Mouse (Mus musculus) midbrain, postnatal 0 days (tissue): ENCODE results near the gene Mrpl43. TPM values are rescaled to one million over a fixed set of nuclear protein-coding genes. Genes with fewer than 3 reads are reported as not detected.

Experiments
- ATAC-seq: fragments of 200-750 bp; cut with Nextera tagmentation; 2 replicates; pipeline ENCODE4 v1.8.0; 2017; ENCODE audit warnings: moderate number of reproducible peaks, mild to moderate bottlenecking, moderate TSS enrichment, moderate library complexity; ENCODE audit not compliant: low FRiP score
- DNase-seq: peaks from one replicate; pipeline ENCODE4 v3.0.0-alpha.2; 2015; ENCODE audit warnings: low spot score
- H3K27ac ChIP-seq: fragments of 300-500 bp; sonication (generic); 2 replicates; pipeline ENCODE4 v1.5.1; 2014; ENCODE audit warnings: low read depth, mild to moderate bottlenecking, low read length, mixed read lengths
- H3K27me3 ChIP-seq: fragments of 300-500 bp; sonication (generic); 2 replicates; pipeline ENCODE4 v1.6.1; 2014; ENCODE audit warnings: low read length, control low read depth, mixed read lengths; ENCODE audit not compliant: insufficient read depth
- H3K36me3 ChIP-seq: fragments of 300-500 bp; sonication (generic); 2 replicates; pipeline ENCODE4 v1.6.1; 2014; ENCODE audit warnings: low read length, control low read depth, mixed read lengths; ENCODE audit not compliant: insufficient read depth
- H3K4me1 ChIP-seq: fragments of 300-500 bp; sonication (generic); 2 replicates; pipeline ENCODE4 v1.6.1; 2014; ENCODE audit warnings: mild to moderate bottlenecking, control low read depth, antibody characterized with exemption, low read length, mixed read lengths; ENCODE audit not compliant: insufficient read depth
- H3K4me2 ChIP-seq: fragments of 300-500 bp; sonication (generic); 2 replicates; pipeline ENCODE4 v1.6.1; 2014; ENCODE audit warnings: low read depth, mild to moderate bottlenecking, low read length, mixed read lengths; ENCODE audit not compliant: poor library complexity, severe bottlenecking
- H3K4me3 ChIP-seq: fragments of 300-500 bp; sonication (generic); 2 replicates; pipeline ENCODE4 v1.5.1; 2014; ENCODE audit warnings: low read depth, mild to moderate bottlenecking, low read length, moderate library complexity
- H3K9ac ChIP-seq: fragments of 300-500 bp; sonication (generic); replicated peaks from 2 replicates; pipeline ENCODE4 v1.6.1; 2014; ENCODE audit warnings: mild to moderate bottlenecking, low read length, moderate library complexity, mixed read lengths; ENCODE audit not compliant: poor library complexity, severe bottlenecking
- H3K9me3 ChIP-seq: fragments of 300-500 bp; sonication (generic); 2 replicates; pipeline ENCODE4 v1.6.1; 2016; ENCODE audit warnings: low read length, control low read depth
- CTCF ChIP-seq: IDR thresholded peaks from 2 replicates; pipeline ENCODE4 v1.5.1; 2016; ENCODE audit warnings: antibody characterized with exemption, mild to moderate bottlenecking
- WGBS: fragments of 180-500 bp; shearing (Covaris S2); extraction: QIAGEN DNeasy Blood & Tissue Kit; methylation state at CpG from one replicate; pipeline ENCODE4 v1.1.7; 2014; 5-methylcytosine and 5-hydroxymethylcytosine counted together
- polyA plus RNA-seq: library from polyadenylated mRNA; unstranded; fragments of >200 nt; fragmentation: Nextera tagmentation; extraction: Ambion mirVana; gene quantifications from 2 replicates; pipeline ENCODE4 v1.2.1, GENCODE M21; 2015
- total RNA-seq: library from RNA; depleted of rRNA; stranded (reverse); fragments of >200 nt; gene quantifications from 2 replicates; pipeline ENCODE4 v1.2.3, GENCODE M21; 2014

The Mrpl43 gene
- total and polyA plus RNA-seq, 2 experiments from 2014 or later = 87.6 to 105 TPM

DNA sequence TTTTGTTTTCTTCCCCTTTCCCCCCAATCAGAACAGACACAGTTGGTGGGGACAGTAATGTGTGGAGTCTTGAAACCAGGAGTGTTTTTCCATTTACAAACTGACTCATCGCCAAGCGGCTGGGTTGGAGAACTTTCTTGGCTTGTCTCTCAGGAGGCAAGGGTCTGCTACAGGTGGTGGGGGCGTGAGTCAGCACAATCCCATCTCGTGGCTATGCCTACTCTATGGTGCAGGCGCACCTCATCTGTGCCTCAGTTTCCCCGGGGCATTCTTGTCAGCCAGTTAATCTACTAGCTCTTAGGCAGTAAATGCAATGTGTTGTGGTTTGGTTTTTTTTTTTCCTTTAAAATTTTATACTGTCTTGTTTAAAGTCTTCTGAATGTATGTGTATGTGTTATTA is 22.9 kb downstream of the Mrpl43 start:
- no peak for ATAC-seq
- Histone ChIP-seq H3K9me3 (no peaks in the 10 kb centered on the region), H3K36me3 (peaks cover 24% of the 10 kb centered on the region)

DNA sequence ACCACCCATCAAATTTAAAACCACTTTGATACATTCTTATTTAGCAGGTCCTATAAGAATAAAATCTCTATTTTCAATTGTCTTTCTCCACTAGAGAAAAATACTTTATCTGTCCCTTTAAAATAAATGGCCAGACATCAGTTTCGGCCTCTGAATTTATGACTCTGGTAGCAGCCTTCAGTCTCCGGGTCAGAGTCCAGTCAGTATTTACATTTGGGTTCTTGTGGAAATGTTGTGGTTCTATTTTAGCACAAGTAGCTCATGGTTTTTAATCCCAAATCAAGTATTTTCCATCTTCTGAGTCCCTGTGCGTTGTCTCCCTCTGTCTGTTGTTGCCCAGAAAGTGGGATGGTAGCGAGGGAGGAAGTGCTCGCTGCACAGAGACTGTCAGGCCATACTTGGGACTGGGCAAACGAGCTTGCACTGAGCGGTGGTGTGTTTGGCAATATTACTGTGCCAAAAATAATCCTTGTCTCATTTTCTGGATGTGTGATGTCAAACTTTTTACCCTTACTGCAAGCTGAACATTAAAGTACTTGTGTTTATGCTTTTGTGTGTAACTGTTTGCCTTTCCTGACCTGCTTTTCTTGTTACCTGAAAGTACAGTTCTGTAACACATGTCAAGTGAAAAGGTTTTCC is 23.6 kb downstream of the Mrpl43 start:
- H3K9me3 ChIP-seq = no peaks in the 10 kb centered on the region

More for the DNA sequence above, 22.9 kb downstream of the Mrpl43 start:
- H3K4me3 ChIP-seq = no peak overlapping the region
- 89% methylated on average over 6 of the region's 6 CpGs for WGBS
- H3K27me3 ChIP-seq = no peaks in the 10 kb centered on the region
- no peak overlapping the region for H3K4me2 ChIP-seq
- H3K27ac ChIP-seq = no peak overlapping the region
- H3K9ac ChIP-seq = no peak overlapping the region
- H3K4me1 ChIP-seq = no peaks in the 10 kb centered on the region
- no peak for TF ChIP-seq CTCF
- DNase-seq = no peak

DNA sequence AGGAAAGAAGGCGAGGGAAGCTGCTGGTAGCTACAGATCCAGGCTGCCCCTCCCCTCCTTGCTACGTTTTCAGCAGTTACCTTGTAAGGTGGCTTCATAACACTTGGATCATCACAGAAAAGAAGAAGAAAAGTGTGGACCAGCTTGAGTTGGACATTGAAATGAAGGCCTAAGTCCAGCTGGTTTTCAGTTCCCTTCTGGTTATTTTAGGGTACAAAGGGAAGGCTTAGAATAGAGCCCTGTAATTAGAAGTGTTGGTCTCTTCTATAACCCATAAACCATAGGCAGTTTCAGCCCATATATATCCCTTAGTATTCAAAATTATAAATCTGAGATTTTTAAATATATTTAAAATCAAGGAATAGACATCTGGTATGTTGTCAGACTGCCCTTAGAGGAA is 25.5 kb downstream of the Mrpl43 start:
- WGBS = 97% methylated on average over 2 of the region's 2 CpGs
- ATAC-seq (no peak), DNase-seq (no peak)
- Histone ChIP-seq H3K4me1 (no peaks in the 10 kb centered on the region), H3K4me2 (no peak overlapping the region), H3K27me3 (no peaks in the 10 kb centered on the region), H3K4me3 (no peak overlapping the region), H3K27ac (no peak overlapping the region), H3K9ac (no peak overlapping the region), H3K36me3 (peaks cover 46% of the 10 kb centered on the region), H3K9me3 (no peaks in the 10 kb centered on the region)
- no peak for TF ChIP-seq CTCF

More for the DNA sequence above, 23.6 kb downstream of the Mrpl43 start:
- H3K9ac ChIP-seq = no peak overlapping the region
- no peak overlapping the region for H3K4me3 ChIP-seq
- DNase-seq (no peak), ATAC-seq (no peak)
- TF ChIP-seq CTCF = no peak
- no peaks in the 10 kb centered on the region for H3K4me1 ChIP-seq
- WGBS = 79% methylated on average over 7 of the region's 7 CpGs
- no peak overlapping the region for H3K4me2 ChIP-seq
- H3K27me3 ChIP-seq = no peaks in the 10 kb centered on the region
- H3K27ac ChIP-seq = no peak overlapping the region
- H3K36me3 ChIP-seq = peaks cover 28% of the 10 kb centered on the region

DNA sequence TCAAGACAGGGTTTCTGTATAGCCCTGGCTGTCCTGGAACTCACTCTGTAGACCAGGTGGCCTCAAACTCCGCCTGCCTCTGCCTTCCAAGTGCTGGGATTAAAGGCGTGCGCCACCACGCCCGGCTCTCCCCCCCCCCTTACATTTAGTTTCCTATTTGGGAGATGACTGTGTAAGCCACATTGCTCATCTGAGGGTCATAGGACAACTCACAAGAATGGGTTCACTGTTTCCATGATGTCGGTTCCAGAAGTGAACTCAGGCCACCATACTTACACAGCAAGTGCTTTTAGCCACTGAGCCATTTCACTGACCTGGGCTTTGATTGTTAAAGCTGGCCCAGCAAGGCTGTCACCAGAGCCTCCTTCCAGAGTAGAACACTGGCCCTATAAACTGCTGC is 29.1 kb downstream of the Mrpl43 start:
- Histone ChIP-seq H3K4me1 (no peaks in the 10 kb centered on the region), H3K27ac (no peak overlapping the region), H3K36me3 (peaks cover 78% of the 10 kb centered on the region), H3K9me3 (no peaks in the 10 kb centered on the region), H3K9ac (no peak overlapping the region), H3K27me3 (no peaks in the 10 kb centered on the region), H3K4me2 (no peak overlapping the region), H3K4me3 (no peak overlapping the region)
- no peak for ATAC-seq
- WGBS = 99% methylated on average over 6 of the region's 6 CpGs
- TF ChIP-seq CTCF = no peak
- DNase-seq = no peak

DNA sequence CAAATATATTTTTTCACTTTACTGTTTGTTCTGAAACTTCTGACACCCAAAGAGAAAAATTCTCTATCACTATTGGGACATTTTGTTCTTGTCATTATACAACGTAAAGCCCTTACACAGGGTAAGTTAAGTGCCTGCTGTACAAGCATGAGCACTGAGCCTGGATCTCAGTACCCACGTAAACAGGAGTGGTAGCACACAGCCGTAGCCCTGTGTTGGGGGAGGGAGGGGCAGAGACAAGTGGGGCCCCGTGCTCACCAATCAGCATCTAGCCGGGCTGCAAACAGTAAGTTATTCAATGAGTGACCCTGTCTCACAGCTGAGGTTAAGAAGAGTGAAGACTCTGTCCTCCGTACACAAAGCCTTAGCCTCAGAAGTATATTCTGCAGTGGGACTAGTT is 29.6 kb downstream of the Mrpl43 start:
- Histone ChIP-seq H3K9me3 (no peaks in the 10 kb centered on the region), H3K36me3 (peaks cover 78% of the 10 kb centered on the region), H3K4me3 (no peak overlapping the region), H3K4me1 (no peaks in the 10 kb centered on the region), H3K9ac (no peak overlapping the region), H3K4me2 (no peak overlapping the region), H3K27ac (no peak overlapping the region), H3K27me3 (no peaks in the 10 kb centered on the region)
- DNase-seq = no peak
- no peak for ATAC-seq
- no peak for TF ChIP-seq CTCF
- 87% methylated on average over 6 of the region's 6 CpGs for WGBS

DNA sequence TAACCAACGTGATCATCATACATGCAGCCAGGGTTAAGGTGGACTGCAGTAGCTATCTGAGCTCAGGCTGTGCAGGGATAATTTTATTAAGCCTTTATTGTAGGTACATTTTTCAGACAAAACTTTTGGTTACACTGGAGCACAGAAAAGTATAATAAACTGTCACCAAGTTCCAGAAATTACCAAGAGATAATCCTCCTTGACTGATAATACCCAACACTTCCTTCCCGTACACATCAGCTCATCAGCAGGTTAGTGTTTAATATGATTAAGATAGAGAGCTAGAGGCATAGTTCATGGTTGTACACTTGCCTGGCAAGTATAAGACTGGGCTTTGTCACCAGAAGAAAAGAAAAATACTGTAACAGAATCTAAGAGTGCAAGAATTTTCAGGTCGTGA is 37.9 kb downstream of the Mrpl43 start:
- Histone ChIP-seq H3K27me3 (no peaks in the 10 kb centered on the region), H3K4me1 (no peaks in the 10 kb centered on the region), H3K9me3 (no peaks in the 10 kb centered on the region), H3K9ac (no peak overlapping the region), H3K4me3 (no peak overlapping the region), H3K36me3 (peaks cover 47% of the 10 kb centered on the region), H3K4me2 (no peak overlapping the region), H3K27ac (no peak overlapping the region)
- no peak for ATAC-seq
- WGBS = 93% methylated on average over 3 of the region's 3 CpGs
- TF ChIP-seq CTCF = no peak
- no peak for DNase-seq
